Mouse (Mus musculus): Measurements from ENCODE around the gene Klhl41. TPM values are rescaled to one million over a fixed set of nuclear protein-coding genes. Genes with fewer than 3 reads are reported as not detected.

The Klhl41 gene
- polyA plus RNA-seq, 1 experiment: 0.06 TPM

- 63% methylated on average over 6 of the region's 6 CpGs for WGBS
- no peak for DNase-seq (ENCODE audit: low read depth, low spot score)
These were observed 10.1 kb downstream of the Klhl41 start for GRCm38 (mm10) chr2:69679990-69680389.

- DNase-seq (ENCODE audit: low read depth, low spot score): no peak
- 94% methylated on average over 4 of the region's 4 CpGs for WGBS
These were observed 12.0 kb downstream of the Klhl41 start for GRCm38 (mm10) chr2:69681931-69682330.

GRCm38 (mm10) chr2:69683036-69683805 is 13.3 kb downstream of the Klhl41 start:
- no peak for DNase-seq (ENCODE audit: low read depth, low spot score)
- 86% methylated on average over 13 of the region's 13 CpGs for WGBS

DNA sequence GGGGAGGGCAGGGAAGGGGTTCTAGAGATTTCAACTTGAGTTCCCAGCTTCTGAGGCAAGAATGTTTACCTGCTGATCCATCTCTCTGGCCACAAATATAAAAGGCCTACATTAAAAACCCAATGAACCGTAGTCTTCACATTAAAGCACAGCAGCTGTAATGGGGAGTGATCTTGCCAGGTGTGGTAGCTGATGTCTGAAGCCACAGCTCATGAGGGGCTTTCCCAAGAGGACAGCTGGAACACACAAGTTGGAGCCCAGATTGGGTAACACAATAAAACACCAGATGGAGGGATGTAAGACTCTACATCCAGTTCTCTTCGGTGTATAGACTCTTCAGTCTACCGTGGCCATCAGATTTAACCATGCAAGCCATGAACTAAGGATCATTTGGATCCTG is 14.6 kb downstream of the Klhl41 start:
- 91% methylated on average over 3 of the region's 3 CpGs for WGBS
- DNase-seq (ENCODE audit: low read depth, low spot score): no peak

DNA sequence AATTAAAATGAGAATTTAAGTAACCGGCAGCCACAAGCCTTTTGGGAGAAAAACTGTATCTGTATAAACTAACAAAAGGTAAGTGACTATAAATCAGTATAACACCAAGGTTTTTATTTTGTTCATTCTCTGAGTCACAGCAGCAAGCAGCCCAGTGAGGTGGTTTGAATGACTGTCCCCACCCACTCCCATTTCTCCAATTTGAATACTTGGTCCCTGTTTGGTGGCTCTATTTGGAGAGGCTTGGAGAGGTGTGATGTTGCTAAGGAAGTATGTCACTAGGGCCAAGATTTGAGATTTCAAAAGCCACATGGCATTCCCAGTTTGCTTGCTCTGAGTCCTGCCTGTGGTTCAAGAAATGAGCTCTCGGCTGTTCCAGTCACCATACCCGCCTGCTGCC is 20.3 kb downstream of the Klhl41 start:
- DNase-seq (ENCODE audit: low read depth, low spot score): no peak
- WGBS: 95% methylated on average over 3 of the region's 3 CpGs

DNA sequence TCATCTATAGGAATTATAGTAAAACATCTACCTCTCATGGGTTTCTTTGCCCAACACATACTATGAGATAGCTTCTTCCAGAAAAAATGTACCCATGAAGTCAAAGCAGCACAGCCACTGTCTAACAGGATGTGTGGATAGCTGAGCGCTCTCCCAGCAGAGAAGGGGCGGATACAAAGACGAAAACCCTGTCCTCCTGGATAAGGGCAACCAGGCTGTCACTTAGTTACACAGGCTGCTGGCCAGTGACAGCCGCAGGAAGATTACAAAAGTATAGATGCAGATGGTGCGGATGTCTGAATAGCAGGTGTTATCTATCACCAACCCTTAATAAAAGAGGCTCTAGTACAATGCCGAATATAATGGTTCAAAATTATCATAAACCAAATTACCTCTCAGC is 20.9 kb downstream of the Klhl41 start:
- DNase-seq (ENCODE audit: low read depth, low spot score): no peak
- 90% methylated on average over 6 of the region's 6 CpGs for WGBS

DNA sequence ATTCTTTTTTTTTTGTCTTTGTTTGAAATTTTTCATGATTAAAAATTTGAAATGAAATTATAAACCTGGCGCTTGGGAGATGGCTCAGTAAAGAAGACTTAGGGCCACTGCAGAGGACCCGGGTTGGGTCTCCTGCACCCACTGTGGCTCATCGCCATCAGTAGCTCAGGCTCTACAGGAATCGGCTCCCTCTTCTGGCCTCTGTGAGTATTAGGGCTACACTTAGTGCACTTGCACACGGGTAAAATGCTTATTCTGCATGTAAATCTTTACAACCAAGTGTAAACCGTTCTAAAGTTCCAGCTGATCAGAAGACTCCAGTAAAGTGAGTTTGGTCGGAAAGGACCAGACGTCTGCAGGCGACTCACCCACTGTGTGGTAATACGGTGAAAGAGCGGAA is 23.6 kb downstream of the Klhl41 start:
- DNase-seq (ENCODE audit: low read depth, low spot score): no peak
- WGBS: 92% methylated on average over 11 of the region's 11 CpGs

GRCm38 (mm10) chr2:69700446-69700845 is 30.5 kb downstream of the Klhl41 start:
- 84% methylated on average over 8 of the region's 8 CpGs for WGBS
- no peak for DNase-seq (ENCODE audit: low read depth, low spot score)

- WGBS: 81% methylated on average over 14 of the region's 14 CpGs
- no peak for DNase-seq (ENCODE audit: low read depth, low spot score)
These were observed 42.3 kb downstream of the Klhl41 start for GRCm38 (mm10) chr2:69712171-69712570.

DNA sequence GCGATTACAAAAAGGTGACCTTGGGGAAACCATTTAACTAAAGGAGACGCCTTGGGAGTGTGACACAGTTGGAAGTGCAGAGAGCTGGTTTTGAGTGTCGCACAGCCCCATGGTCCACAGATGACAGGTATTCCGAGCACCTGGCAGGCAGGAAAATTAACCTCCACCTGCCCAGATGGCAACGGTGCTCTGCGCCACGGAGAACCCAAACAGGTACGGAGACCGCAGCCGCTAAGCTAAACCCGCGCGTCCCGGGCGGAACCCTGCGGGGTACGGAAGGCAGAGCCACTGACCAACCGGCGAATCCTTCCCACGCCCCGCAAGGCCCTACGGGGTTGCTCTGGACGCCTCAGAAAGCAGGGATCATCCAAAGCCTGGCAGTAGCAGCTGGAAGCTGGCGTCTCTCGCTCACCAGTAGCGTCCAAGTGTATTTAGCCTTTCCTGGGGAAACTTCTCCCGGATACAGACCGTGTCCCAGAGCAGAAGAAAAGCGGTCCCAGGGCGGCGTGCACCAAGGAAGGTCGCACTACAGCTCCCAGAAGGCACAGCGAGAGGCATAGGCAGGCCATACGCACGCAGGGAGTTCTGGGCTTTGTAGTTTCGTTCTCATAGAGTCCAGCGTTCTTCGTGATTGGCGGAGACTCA is 43.2 kb downstream of the Klhl41 start, which contains the start of gene Fastkd1:
TSS of gene Fastkd1 (minus strand) at position 536 of the 645 bp plus-strand sequence.
- WGBS: under 1% methylated on average over 39 of the region's 39 CpGs
- peak; percentile 91 for DNase-seq (ENCODE audit: low read depth, low spot score)

- 23% methylated on average over 4 of the region's 4 CpGs for WGBS
- no peak for DNase-seq (ENCODE audit: low read depth, low spot score)
These were observed 43.7 kb downstream of the Klhl41 start for GRCm38 (mm10) chr2:69713626-69714014.

- no peak for DNase-seq (ENCODE audit: low read depth, low spot score)
- WGBS: 73% methylated on average over 5 of the region's 5 CpGs
These were observed 44.2 kb downstream of the Klhl41 start for GRCm38 (mm10) chr2:69714126-69714525.

DNA sequence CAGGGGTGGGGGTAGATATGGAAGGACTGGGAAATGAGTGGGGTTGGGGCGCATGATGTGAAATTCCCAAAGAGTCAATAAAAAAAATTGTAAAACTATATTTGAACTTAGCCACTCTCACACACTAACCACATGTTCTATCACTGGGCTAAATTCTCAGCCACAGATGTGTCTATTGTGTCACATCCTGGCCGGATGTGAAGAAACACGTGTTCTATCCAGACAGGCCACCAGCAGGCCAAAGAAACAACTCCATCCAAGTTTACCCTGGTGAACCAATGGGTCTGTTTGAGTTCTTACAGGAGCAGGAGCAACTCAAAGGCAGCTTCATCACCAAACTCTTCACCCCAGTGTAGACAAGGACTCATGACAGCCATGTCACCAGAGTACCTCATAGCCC is 46.6 kb downstream of the Klhl41 start:
- no peak for DNase-seq (ENCODE audit: low read depth, low spot score)
- 68% methylated on average over 3 of the region's 3 CpGs for WGBS

- DNase-seq (ENCODE audit: low read depth, low spot score): no peak
- WGBS: 69% methylated on average over 1 of the region's 1 CpGs
These were observed 49.2 kb downstream of the Klhl41 start for GRCm38 (mm10) chr2:69719121-69719520.

- DNase-seq (ENCODE audit: low read depth, low spot score): no peak
- WGBS: 5% methylated on average over 12 of the region's 12 CpGs
These were observed 52.3 kb downstream of the Klhl41 start, which contains the start of gene Ppig for GRCm38 (mm10) chr2:69722273-69722649. Gene Ppig (plus strand): TSS chr2:69722545.

- peak; percentile 80 for DNase-seq (ENCODE audit: low read depth, low spot score)
- WGBS: under 1% methylated on average over 91 of the region's 91 CpGs
These were observed 53.0 kb downstream of the Klhl41 start for GRCm38 (mm10) chr2:69722650-69723518.

DNA sequence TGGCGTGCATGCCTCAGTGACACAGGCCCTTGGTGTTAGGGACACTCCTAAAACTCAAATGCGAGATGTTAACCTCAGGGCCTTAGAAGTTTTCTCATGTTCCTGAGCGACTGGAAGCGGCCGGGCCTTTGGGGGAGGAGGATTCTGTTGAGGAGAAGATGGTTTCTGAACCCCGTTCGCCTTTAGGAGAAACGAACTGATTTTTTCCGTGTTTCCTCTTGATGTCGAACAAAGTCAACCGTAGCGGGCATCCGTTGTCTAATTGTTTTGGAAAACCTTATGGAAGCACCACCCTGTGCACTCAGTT is 53.6 kb downstream of the Klhl41 start:
- WGBS: 1% methylated on average over 13 of the region's 13 CpGs
- DNase-seq (ENCODE audit: low read depth, low spot score): peak; percentile 8

Measured in large intestine, adult 2 months (tissue).